Mouse (Mus musculus): Measurements from ENCODE around the gene Rab3a. TPM values are rescaled to one million over a fixed set of nuclear protein-coding genes. Genes with fewer than 3 reads are reported as not detected.

Gene Rab3a
- 12.4 TPM for polyA plus RNA-seq (2015; fragmentation: Illumina TruSeq; extraction: RNeasy Lipid Tissue Mini Kit (QIAGEN cat#74804); ENCODE audit: insufficient read depth, low read depth, low replicate concordance)

GRCm38 (mm10) chr8:70754043-70754870 is at the start of gene Rab3a:
Rab3a (plus strand) TSS chr8:70754679.

DNA sequence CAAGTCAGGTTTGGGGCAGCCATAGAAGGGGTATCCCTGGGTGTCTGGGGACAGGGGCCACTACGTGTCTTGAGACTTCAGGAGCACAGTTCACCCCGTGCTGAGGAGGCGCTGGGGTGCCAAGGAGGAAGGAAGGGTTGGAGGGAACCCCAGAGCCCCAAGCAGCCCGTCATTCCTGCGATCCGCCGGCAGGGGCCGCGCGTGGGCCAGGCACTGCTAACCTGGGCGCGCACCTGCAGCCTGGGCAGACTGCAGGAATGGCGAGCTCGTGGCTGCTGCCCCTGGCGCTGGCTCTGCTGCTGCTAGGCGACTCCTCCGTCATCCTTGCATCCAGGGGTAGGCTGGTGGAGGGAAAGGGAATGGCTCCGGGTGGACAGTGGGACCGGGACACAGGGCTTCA is 36.2 kb upstream of the Rab3a start, which contains the start of gene Gm3336:
Gene Gm3336 (plus strand): TSS at position 247 of the 400 bp plus-strand sequence.

GRCm38 (mm10) chr8:70723486-70724210 is 30.8 kb upstream of the Rab3a start, which contains the start of gene Pde4c:
Pde4c (plus strand) TSS chr8:70723720.

GRCm38 (mm10) chr8:70760775-70761406 is 6.4 kb downstream of the Rab3a start, which contains the start of gene Mpv17l2:
Mpv17l2 (minus strand) TSS chr8:70760946.

GRCm38 (mm10) chr8:70776496-70777444 is 22.3 kb downstream of the Rab3a start, which contains the start of gene Pik3r2:
Pik3r2 (minus strand) TSS chr8:70776713.

GRCm38 (mm10) chr8:70804481-70805206 is 50.2 kb downstream of the Rab3a start, which contains the start of gene Mast3:
Mast3 (minus strand) TSS chr8:70805054.

DNA sequence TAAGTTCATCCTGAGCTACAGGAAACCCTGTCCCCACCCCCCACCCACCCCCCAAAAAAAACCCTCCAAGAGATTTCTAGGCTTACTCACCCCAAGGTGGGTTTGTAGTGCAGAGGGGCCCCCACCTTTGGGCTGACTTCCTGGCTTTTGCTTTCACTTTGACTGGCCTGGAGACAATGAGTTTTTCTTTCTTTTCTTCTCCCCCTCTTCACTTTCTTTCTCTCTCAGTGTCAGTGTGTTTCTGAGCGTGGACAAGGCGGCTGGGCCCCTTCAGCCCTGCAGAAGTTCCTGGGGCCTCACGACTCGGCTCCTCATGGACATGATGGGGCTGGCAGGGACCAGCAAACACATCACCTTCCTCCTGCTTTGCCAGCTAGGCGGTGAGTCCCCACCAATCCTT is 53.8 kb downstream of the Rab3a start, which contains the start of gene Il12rb1:
Gene Il12rb1 (plus strand): TSS at position 211 of the 400 bp plus-strand sequence.

Other genes starting within 250 kb of the Rab3a start
- gene Rex1bd, start 247.9 kb upstream of the Rab3a start, polyA plus RNA-seq (2015; fragmentation: Illumina TruSeq; extraction: RNeasy Lipid Tissue Mini Kit (QIAGEN cat#74804); ENCODE audit: insufficient read depth, low read depth, low replicate concordance): 39.6 TPM
- gene Uba52, start 243.9 kb upstream of the Rab3a start, polyA plus RNA-seq (2015; fragmentation: Illumina TruSeq; extraction: RNeasy Lipid Tissue Mini Kit (QIAGEN cat#74804); ENCODE audit: insufficient read depth, low read depth, low replicate concordance): 731 TPM
- gene Fkbp8, start 227.0 kb upstream of the Rab3a start, polyA plus RNA-seq (2015; fragmentation: Illumina TruSeq; extraction: RNeasy Lipid Tissue Mini Kit (QIAGEN cat#74804); ENCODE audit: insufficient read depth, low read depth, low replicate concordance): 78.4 TPM
- 14.3 TPM for gene Kxd1, start 226.7 kb upstream of the Rab3a start, polyA plus RNA-seq (2015; fragmentation: Illumina TruSeq; extraction: RNeasy Lipid Tissue Mini Kit (QIAGEN cat#74804); ENCODE audit: insufficient read depth, low read depth, low replicate concordance)
- 6.0 TPM for gene Ell, start 215.2 kb upstream of the Rab3a start, polyA plus RNA-seq (2015; fragmentation: Illumina TruSeq; extraction: RNeasy Lipid Tissue Mini Kit (QIAGEN cat#74804); ENCODE audit: insufficient read depth, low read depth, low replicate concordance)
- 17.5 TPM for gene Isyna1, start 160.3 kb upstream of the Rab3a start, polyA plus RNA-seq (2015; fragmentation: Illumina TruSeq; extraction: RNeasy Lipid Tissue Mini Kit (QIAGEN cat#74804); ENCODE audit: insufficient read depth, low read depth, low replicate concordance)
- gene Ssbp4, start 145.8 kb upstream of the Rab3a start, polyA plus RNA-seq (2015; fragmentation: Illumina TruSeq; extraction: RNeasy Lipid Tissue Mini Kit (QIAGEN cat#74804); ENCODE audit: insufficient read depth, low read depth, low replicate concordance): 22.8 TPM
- gene Lrrc25, start 138.5 kb upstream of the Rab3a start, polyA plus RNA-seq (2015; fragmentation: Illumina TruSeq; extraction: RNeasy Lipid Tissue Mini Kit (QIAGEN cat#74804); ENCODE audit: insufficient read depth, low read depth, low replicate concordance): 2.3 TPM
- 0.61 TPM for gene Gdf15, start 122.2 kb upstream of the Rab3a start, polyA plus RNA-seq (2015; fragmentation: Illumina TruSeq; extraction: RNeasy Lipid Tissue Mini Kit (QIAGEN cat#74804); ENCODE audit: insufficient read depth, low read depth, low replicate concordance)
- 8.6 TPM for gene Pgpep1, start 94.3 kb upstream of the Rab3a start, polyA plus RNA-seq (2015; fragmentation: Illumina TruSeq; extraction: RNeasy Lipid Tissue Mini Kit (QIAGEN cat#74804); ENCODE audit: insufficient read depth, low read depth, low replicate concordance)
- gene Lsm4, start 81.4 kb upstream of the Rab3a start, polyA plus RNA-seq (2015; fragmentation: Illumina TruSeq; extraction: RNeasy Lipid Tissue Mini Kit (QIAGEN cat#74804); ENCODE audit: insufficient read depth, low read depth, low replicate concordance): 14.0 TPM
- 32.7 TPM for gene Jund, start 55.7 kb upstream of the Rab3a start, polyA plus RNA-seq (2015; fragmentation: Illumina TruSeq; extraction: RNeasy Lipid Tissue Mini Kit (QIAGEN cat#74804); ENCODE audit: insufficient read depth, low read depth, low replicate concordance)
- gene Iqcn, start 51.2 kb upstream of the Rab3a start, polyA plus RNA-seq (2015; fragmentation: Illumina TruSeq; extraction: RNeasy Lipid Tissue Mini Kit (QIAGEN cat#74804); ENCODE audit: insufficient read depth, low read depth, low replicate concordance): not detected
- gene Gm3336, start 36.1 kb upstream of the Rab3a start, polyA plus RNA-seq (2015; fragmentation: Illumina TruSeq; extraction: RNeasy Lipid Tissue Mini Kit (QIAGEN cat#74804); ENCODE audit: insufficient read depth, low read depth, low replicate concordance): not detected
- gene Pde4c, start 31.0 kb upstream of the Rab3a start, polyA plus RNA-seq (2015; fragmentation: Illumina TruSeq; extraction: RNeasy Lipid Tissue Mini Kit (QIAGEN cat#74804); ENCODE audit: insufficient read depth, low read depth, low replicate concordance): 1.9 TPM
- gene Mpv17l2, start 6.3 kb downstream of the Rab3a start, polyA plus RNA-seq (2015; fragmentation: Illumina TruSeq; extraction: RNeasy Lipid Tissue Mini Kit (QIAGEN cat#74804); ENCODE audit: insufficient read depth, low read depth, low replicate concordance): 13.1 TPM
- 9.3 TPM for gene Pik3r2, start 22.0 kb downstream of the Rab3a start, polyA plus RNA-seq (2015; fragmentation: Illumina TruSeq; extraction: RNeasy Lipid Tissue Mini Kit (QIAGEN cat#74804); ENCODE audit: insufficient read depth, low read depth, low replicate concordance)
- gene Mast3, start 50.4 kb downstream of the Rab3a start, polyA plus RNA-seq (2015; fragmentation: Illumina TruSeq; extraction: RNeasy Lipid Tissue Mini Kit (QIAGEN cat#74804); ENCODE audit: insufficient read depth, low read depth, low replicate concordance): 40.0 TPM
- not detected for gene Il12rb1, start 53.8 kb downstream of the Rab3a start, polyA plus RNA-seq (2015; fragmentation: Illumina TruSeq; extraction: RNeasy Lipid Tissue Mini Kit (QIAGEN cat#74804); ENCODE audit: insufficient read depth, low read depth, low replicate concordance)
- gene Arrdc2, start 85.0 kb downstream of the Rab3a start, polyA plus RNA-seq (2015; fragmentation: Illumina TruSeq; extraction: RNeasy Lipid Tissue Mini Kit (QIAGEN cat#74804); ENCODE audit: insufficient read depth, low read depth, low replicate concordance): 18.1 TPM
- 1.6 TPM for gene Kcnn1, start 108.6 kb downstream of the Rab3a start, polyA plus RNA-seq (2015; fragmentation: Illumina TruSeq; extraction: RNeasy Lipid Tissue Mini Kit (QIAGEN cat#74804); ENCODE audit: insufficient read depth, low read depth, low replicate concordance)
- 9.8 TPM for gene Ccdc124, start 119.3 kb downstream of the Rab3a start, polyA plus RNA-seq (2015; fragmentation: Illumina TruSeq; extraction: RNeasy Lipid Tissue Mini Kit (QIAGEN cat#74804); ENCODE audit: insufficient read depth, low read depth, low replicate concordance)
- not detected for gene Slc5a5, start 138.1 kb downstream of the Rab3a start, polyA plus RNA-seq (2015; fragmentation: Illumina TruSeq; extraction: RNeasy Lipid Tissue Mini Kit (QIAGEN cat#74804); ENCODE audit: insufficient read depth, low read depth, low replicate concordance)
- 1,080 TPM for gene Rpl18a, start 142.7 kb downstream of the Rab3a start, polyA plus RNA-seq (2015; fragmentation: Illumina TruSeq; extraction: RNeasy Lipid Tissue Mini Kit (QIAGEN cat#74804); ENCODE audit: insufficient read depth, low read depth, low replicate concordance)
- gene Map1s, start 151.3 kb downstream of the Rab3a start, polyA plus RNA-seq (2015; fragmentation: Illumina TruSeq; extraction: RNeasy Lipid Tissue Mini Kit (QIAGEN cat#74804); ENCODE audit: insufficient read depth, low read depth, low replicate concordance): 5.2 TPM

Measured in pancreas, adult 10 weeks (tissue).